Mouse (Mus musculus) cerebellum, adult 8-10 months (tissue): Measurements from ENCODE around the gene Ifnz.
"Not testable (repeated sequence)": the region's sequence is repeated elsewhere in the genome, so short reads cannot be mapped to it uniquely, and the experiment has no call there.

Experiments
- DNase-seq: peaks from one replicate; pipeline ENCODE4 v3.0.0; 2022

Ifnz gene

GRCm38 (mm10) chr4:88781831-88782230 is at the start of gene Ifnz:
Gene Ifnz, plus strand, starts transcription at chr4:88782131.
- not testable (repeated sequence) for DNase-seq

GRCm38 (mm10) chr4:88738480-88738879 is 43.5 kb upstream of the Ifnz start:
- peak; percentile 52 for DNase-seq

- DNase-seq, result no peak
These were observed 42.9 kb upstream of the Ifnz start for GRCm38 (mm10) chr4:88739036-88739435.

- DNase-seq, result no peak
These were observed 40.5 kb upstream of the Ifnz start for GRCm38 (mm10) chr4:88741426-88741825.

- DNase-seq, result no peak
These were observed 39.1 kb upstream of the Ifnz start for GRCm38 (mm10) chr4:88742771-88743371.

GRCm38 (mm10) chr4:88744207-88744606 is 37.7 kb upstream of the Ifnz start:
- DNase-seq, result no peak

- no peak for DNase-seq
These were observed 32.0 kb upstream of the Ifnz start for GRCm38 (mm10) chr4:88749926-88750325.

- DNase-seq, result peak; percentile 80
These were observed 27.1 kb upstream of the Ifnz start, which contains the start of gene Gm13271 for GRCm38 (mm10) chr4:88754818-88755340. Gene Gm13271, plus strand, starts transcription at chr4:88754868.

GRCm38 (mm10) chr4:88756581-88757513 is 25.1 kb upstream of the Ifnz start:
- DNase-seq, result not testable (repeated sequence)

- peak; percentile 97 for DNase-seq
These were observed 24.3 kb upstream of the Ifnz start for GRCm38 (mm10) chr4:88757628-88758031.

- DNase-seq, result peak; percentile 30
These were observed 23.2 kb upstream of the Ifnz start for GRCm38 (mm10) chr4:88758751-88759150.

GRCm38 (mm10) chr4:88759610-88760268 is 22.2 kb upstream of the Ifnz start, which contains the start of gene Gm13283:
Gene Gm13283, plus strand, starts transcription at chr4:88760119.
- peak; percentile 64 for DNase-seq

- peak; percentile 66 for DNase-seq
These were observed 21.5 kb upstream of the Ifnz start for GRCm38 (mm10) chr4:88760431-88760830.

GRCm38 (mm10) chr4:88761776-88762175 is 20.2 kb upstream of the Ifnz start:
- peak; percentile 83 for DNase-seq

- peak; percentile 33 for DNase-seq
These were observed 19.6 kb upstream of the Ifnz start for GRCm38 (mm10) chr4:88762341-88762740.

GRCm38 (mm10) chr4:88763384-88764018 is 18.4 kb upstream of the Ifnz start:
- peak; percentile 37 for DNase-seq

GRCm38 (mm10) chr4:88773534-88773933 is 8.4 kb upstream of the Ifnz start, which contains the start of gene Gm13290:
Gene Gm13290, plus strand, starts transcription at chr4:88773834.
- DNase-seq, result not testable (repeated sequence)

GRCm38 (mm10) chr4:88776622-88777021 is 5.3 kb upstream of the Ifnz start, which contains the start of gene Gm13289:
Gene Gm13289, plus strand, starts transcription at chr4:88776922.
- DNase-seq, result not testable (repeated sequence)

- not testable (repeated sequence) for DNase-seq
These were observed 2.4 kb upstream of the Ifnz start, which contains the start of gene Gm13272 for GRCm38 (mm10) chr4:88779550-88779949. Gene Gm13272, plus strand, starts transcription at chr4:88779850.

- not testable (repeated sequence) for DNase-seq
These were observed 1.6 kb upstream of the Ifnz start for GRCm38 (mm10) chr4:88780320-88780719.

GRCm38 (mm10) chr4:88782335-88782734 is 404 bp downstream of the Ifnz start:
- DNase-seq, result not testable (repeated sequence)

GRCm38 (mm10) chr4:88785409-88785808 is 3.5 kb downstream of the Ifnz start, which contains the start of gene Gm13276:
Gene Gm13276, plus strand, starts transcription at chr4:88785709.
- DNase-seq, result not testable (repeated sequence)
